Mouse (Mus musculus) MEL (cell line): ENCODE data around the gene Bmf.

Experiments
- CTCF ChIP-seq, 3 experiments: IDR thresholded peaks in 2 of 3; conservative IDR thresholded peaks in 1 of 3; 2 replicates each; pipeline ENCODE4 v1.5.1; 2011 to 2012; ENCODE audit warnings: low read length in 3 of 3, low read depth in 2 of 3, mild to moderate bottlenecking in 2 of 3, improper control_type of control experiment in 1 of 3, inconsistent platforms in 1 of 3, mixed read lengths in 1 of 3, moderate library complexity in 1 of 3; ENCODE audit not compliant: control insufficient read depth in 1 of 3, insufficient read depth in 1 of 3, poor library complexity in 1 of 3, severe bottlenecking in 1 of 3
- E2F4 ChIP-seq: IDR thresholded peaks from 2 replicates; pipeline ENCODE4 v1.6.1; 2011; ENCODE audit warnings: low read depth, low read length, improper control_type of control experiment, borderline replicate concordance
- KAT2A ChIP-seq: conservative IDR thresholded peaks from 2 replicates; pipeline ENCODE4 v1.6.1; 2012; ENCODE audit warnings: low read depth, low read length, improper control_type of control experiment, inconsistent platforms
- MEF2A ChIP-seq: IDR thresholded peaks from 2 replicates; pipeline ENCODE4 v1.6.1; 2014; ENCODE audit warnings: low read depth, mild to moderate bottlenecking, inconsistent platforms, low read length, improper control_type of control experiment; ENCODE audit not compliant: poor library complexity, insufficient replicate concordance, severe bottlenecking; ENCODE audit errors: extremely low read depth
- POLR2A ChIP-seq, 2 experiments: IDR thresholded peaks; 2 replicates each; pipeline ENCODE4 v1.6.1; 2011 to 2012; ENCODE audit warnings: low read length in 2 of 2, mild to moderate bottlenecking in 2 of 2, control low read depth in 1 of 2, improper control_type of control experiment in 1 of 2, low read depth in 1 of 2, moderate library complexity in 1 of 2; ENCODE audit not compliant: control insufficient read depth in 1 of 2, insufficient read depth in 1 of 2, poor library complexity in 1 of 2
- UBTF ChIP-seq: IDR thresholded peaks from 2 replicates; pipeline ENCODE4 v1.6.1; 2012; ENCODE audit warnings: low read depth, mild to moderate bottlenecking, inconsistent platforms, low read length, improper control_type of control experiment, moderate library complexity, borderline replicate concordance; ENCODE audit not compliant: insufficient read depth

GRCm38 (mm10) chr2:118511779-118512417 is 37.6 kb downstream of the Bmf start:
- TF ChIP-seq E2F4 (no peak), POLR2A (IDR thresholded peaks at IDR 0.05; ENCODE audit: control insufficient read depth in 1 of 2, insufficient read depth in 1 of 2, low read depth in 1 of 2, low read length in 2 of 2, poor library complexity in 1 of 2) (no peak), MEF2A (no peak), CTCF (IDR thresholded peaks at IDR 0.05 in 2 of 3, conservative IDR thresholded peaks at IDR 0.05 in 1 of 3; ENCODE audit: control insufficient read depth in 1 of 3, insufficient read depth in 1 of 3, low read depth in 2 of 3, low read length in 3 of 3, poor library complexity in 1 of 3, severe bottlenecking in 1 of 3) (no peak), UBTF (no peak), KAT2A (no peak)
